Mouse (Mus musculus) embryonic fibroblast, embryonic 13.5 days (primary cell): ENCODE measurements around the gene Prkcz. TPM values are rescaled to one million over a fixed set of nuclear protein-coding genes. Genes with fewer than 3 reads are reported as not detected.
A peak's percentile ranks its signal among the peaks of the same experiment; 100 is the strongest.

Experiments
- H3K27ac ChIP-seq: 2 replicates; pipeline ENCODE4 v1.5.1; 2012; ENCODE audit warnings: low read length, control low read depth, inconsistent platforms; ENCODE audit not compliant: insufficient read depth
- H3K4me1 ChIP-seq: 2 replicates; pipeline ENCODE4 v1.6.1; 2011; ENCODE audit warnings: low read length; ENCODE audit not compliant: control insufficient read depth, insufficient read depth
- H3K4me3 ChIP-seq: 2 replicates; pipeline ENCODE4 v1.5.1; 2011; ENCODE audit warnings: mild to moderate bottlenecking, control low read depth, low read length; ENCODE audit not compliant: insufficient read depth
- CTCF ChIP-seq: IDR thresholded peaks from 2 replicates; pipeline ENCODE4 v1.5.1; 2011; ENCODE audit warnings: mild to moderate bottlenecking, control low read depth, low read length, moderate library complexity, borderline replicate concordance; ENCODE audit not compliant: insufficient read depth
- POLR2A ChIP-seq: IDR thresholded peaks from 2 replicates; pipeline ENCODE4 v1.6.1; 2011; ENCODE audit warnings: low read depth, mild to moderate bottlenecking, control low read depth, low read length, moderate library complexity
- polyA plus RNA-seq: library from polyadenylated mRNA; stranded (reverse); fragments of >200 nt; gene quantifications from 2 replicates; pipeline ENCODE4 v1.2.4, GENCODE M21; 2011; ENCODE audit warnings: low read depth; ENCODE audit not compliant: missing spikeins, insufficient read length

The Prkcz gene
- polyA plus RNA-seq, 1 experiment = 0.63 TPM

DNA sequence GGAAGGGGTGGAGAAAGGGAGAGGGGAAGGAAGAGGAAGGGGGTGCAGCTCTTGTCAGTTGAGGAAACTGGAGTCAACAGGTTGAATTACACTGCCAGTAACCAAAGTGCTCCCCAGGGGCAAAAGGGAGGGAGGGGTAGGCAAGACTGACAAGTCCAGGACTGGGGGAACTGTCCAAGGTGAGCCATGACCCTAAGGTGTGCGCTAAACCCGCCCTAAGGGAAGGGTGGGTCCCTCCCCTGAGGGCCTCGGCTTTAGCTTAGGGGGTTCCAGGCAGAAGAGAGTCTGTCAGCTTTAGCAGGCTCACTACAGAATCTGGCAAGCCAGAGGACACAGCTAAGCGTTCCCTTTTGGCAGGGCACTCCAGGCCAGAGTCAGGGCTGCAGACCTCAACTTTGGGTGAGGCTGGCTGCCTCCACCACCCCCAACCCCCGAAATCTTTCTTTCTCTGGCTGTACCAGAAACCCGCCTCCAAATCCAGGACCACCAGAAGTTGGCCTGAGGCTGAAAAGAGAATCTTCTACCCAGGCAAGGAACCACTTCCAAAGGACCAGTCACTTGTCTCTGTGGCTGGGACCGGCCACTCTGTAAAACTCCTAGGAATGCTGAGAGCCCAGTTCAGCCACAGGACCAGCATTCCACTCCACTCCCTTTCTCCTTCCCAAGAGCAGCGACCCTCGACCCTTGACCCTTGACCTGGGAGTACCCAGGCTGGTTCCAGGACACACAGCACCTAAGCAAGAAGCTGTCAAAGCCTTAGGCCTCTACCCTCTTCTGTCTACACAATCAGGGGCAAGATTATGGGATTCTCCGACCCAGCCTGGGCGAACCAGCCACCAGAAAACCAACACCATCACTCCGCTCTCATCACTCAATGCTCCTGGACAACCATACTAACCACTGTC is 1.3 kb downstream of the Prkcz start:
- no peak overlapping the region for H3K4me3 ChIP-seq

GRCm38 (mm10) chr4:155357601-155358000 is 3.6 kb downstream of the Prkcz start:
- H3K27ac ChIP-seq = no peak overlapping the region
- TF ChIP-seq CTCF (no peak), POLR2A (no peak)
- H3K4me1 ChIP-seq = no peaks in the 10 kb centered on the region
- H3K4me3 ChIP-seq = no peak overlapping the region

More for the DNA sequence above, 1.3 kb downstream of the Prkcz start:
- no peak overlapping the region for H3K27ac ChIP-seq
- no peaks in the 10 kb centered on the region for H3K4me1 ChIP-seq
- TF ChIP-seq CTCF = no peak
- no peak for TF ChIP-seq POLR2A

DNA sequence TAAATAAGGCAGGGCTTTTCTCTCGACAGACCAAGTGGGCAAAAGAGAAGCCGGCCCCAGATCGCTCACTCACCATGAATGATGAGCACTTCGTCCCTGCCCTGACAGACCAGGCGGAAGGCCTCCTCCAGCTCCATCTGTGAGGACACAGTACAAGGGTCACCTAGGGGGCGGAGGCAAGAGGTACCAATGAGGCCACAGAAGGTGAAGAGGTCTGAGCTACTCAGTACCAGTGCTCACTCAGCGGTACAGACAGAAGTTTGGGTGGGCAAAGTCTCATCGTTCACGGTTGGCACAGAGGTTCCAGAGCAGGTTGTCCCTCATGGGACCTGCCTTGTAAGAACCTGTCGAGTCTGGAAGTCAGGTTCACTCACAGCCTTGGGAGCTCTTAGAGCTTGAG is 4.8 kb downstream of the Prkcz start:
- Histone ChIP-seq H3K4me1 (no peaks in the 10 kb centered on the region), H3K27ac (no peak overlapping the region), H3K4me3 (no peak overlapping the region)
- TF ChIP-seq CTCF (no peak), POLR2A (no peak)

- Histone ChIP-seq H3K4me1 (no peaks in the 10 kb centered on the region), H3K4me3 (no peak overlapping the region), H3K27ac (no peak overlapping the region)
- TF ChIP-seq POLR2A = no peak
- TF ChIP-seq CTCF = no peak
Observed at GRCm38 (mm10) chr4:155354546-155354945, 6.6 kb downstream of the Prkcz start.

- H3K4me3 ChIP-seq = no peak overlapping the region
- H3K4me1 ChIP-seq = no peaks in the 10 kb centered on the region
- H3K27ac ChIP-seq = no peak overlapping the region
- TF ChIP-seq POLR2A (no peak), CTCF (no peak)
Observed at GRCm38 (mm10) chr4:155354035-155354434, 7.1 kb downstream of the Prkcz start.

DNA sequence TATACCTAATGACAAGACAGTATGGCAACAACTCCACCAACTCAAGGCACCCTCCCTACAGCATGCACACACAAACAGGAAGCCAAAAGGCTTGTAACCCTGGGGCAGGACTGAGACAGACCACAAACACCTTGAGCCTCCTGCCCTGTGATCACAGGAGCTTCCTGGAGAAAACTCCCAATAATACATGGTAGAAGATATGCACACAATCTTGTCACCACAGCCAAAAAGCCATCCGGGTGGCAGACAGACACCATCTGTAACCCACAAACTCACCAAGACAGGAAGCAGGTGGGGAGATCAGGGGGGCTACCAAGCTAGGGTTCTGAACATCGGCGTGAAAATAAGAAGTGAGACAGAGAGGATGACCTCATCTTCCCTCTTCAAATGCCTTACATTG is 8.6 kb downstream of the Prkcz start:
- Histone ChIP-seq H3K4me3 (no peak overlapping the region), H3K27ac (no peak overlapping the region), H3K4me1 (no peaks in the 10 kb centered on the region)
- TF ChIP-seq CTCF (no peak), POLR2A (no peak)

DNA sequence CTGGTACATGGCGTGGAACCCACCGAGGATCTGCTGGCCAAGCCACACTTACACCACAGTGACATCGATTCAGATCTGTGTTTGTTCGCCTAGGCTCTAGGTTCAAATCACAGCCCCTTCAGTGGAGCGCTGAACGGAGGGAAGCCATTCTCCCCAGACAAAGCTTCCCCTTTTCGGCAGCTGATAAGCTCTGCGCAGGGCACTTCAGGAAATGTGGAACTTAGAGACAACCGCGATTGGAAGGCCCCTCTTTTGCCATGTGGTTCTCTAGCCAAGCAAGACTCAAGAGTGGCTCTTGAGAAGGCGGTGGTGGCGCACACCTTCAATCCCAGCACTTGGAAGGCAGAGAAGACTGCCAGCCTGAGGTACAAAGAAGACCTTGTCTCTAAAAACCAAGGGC is 14.8 kb downstream of the Prkcz start:
- no peaks in the 10 kb centered on the region for H3K4me1 ChIP-seq
- H3K4me3 ChIP-seq = no peak overlapping the region
- TF ChIP-seq CTCF (no peak), POLR2A (no peak)
- no peak overlapping the region for H3K27ac ChIP-seq

DNA sequence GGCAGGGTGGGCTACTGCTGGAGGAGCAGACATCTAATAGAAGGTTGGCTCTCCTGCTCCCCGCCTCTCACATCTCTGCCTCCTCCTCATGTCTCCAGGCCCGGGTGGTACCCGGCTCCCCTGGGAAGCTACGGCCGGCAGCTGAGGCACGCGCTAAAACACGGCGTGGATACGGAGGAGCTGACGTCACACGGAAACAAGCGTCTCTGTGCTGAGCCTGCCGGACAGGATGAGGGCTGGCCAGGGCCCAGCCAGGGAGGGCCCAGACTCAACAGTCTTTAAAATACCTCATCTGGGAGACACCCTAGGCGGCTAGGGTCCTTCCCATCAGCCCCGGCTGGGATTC is 15.6 kb downstream of the Prkcz start:
- peak overlapping the region; percentile 44 for H3K4me3 ChIP-seq
- no peaks in the 10 kb centered on the region for H3K4me1 ChIP-seq
- TF ChIP-seq POLR2A = no peak
- no peak for TF ChIP-seq CTCF
- H3K27ac ChIP-seq = no peak overlapping the region

- TF ChIP-seq POLR2A (no peak), CTCF (no peak)
- peak overlapping the region; percentile 44 for H3K4me3 ChIP-seq
- H3K4me1 ChIP-seq = no peaks in the 10 kb centered on the region
- no peak overlapping the region for H3K27ac ChIP-seq
Observed at GRCm38 (mm10) chr4:155344716-155345607, 16.2 kb downstream of the Prkcz start.

DNA sequence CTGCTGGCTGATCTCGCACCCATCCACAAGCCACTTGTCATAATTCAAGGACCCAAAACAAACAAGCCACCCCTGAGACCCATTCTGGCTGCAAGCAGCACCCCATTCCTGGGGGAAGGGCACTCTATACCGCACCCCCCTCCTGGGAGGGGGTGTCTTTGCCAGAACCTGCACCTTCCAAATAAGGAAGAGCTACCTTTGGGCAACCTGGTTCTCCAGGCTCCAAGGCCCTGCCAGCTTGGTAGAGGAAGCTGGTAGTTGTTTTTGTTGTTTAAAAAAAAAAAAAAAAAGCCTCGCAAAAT is 16.9 kb downstream of the Prkcz start:
- Histone ChIP-seq H3K27ac (no peak overlapping the region), H3K4me3 (no peak overlapping the region)

More for the DNA sequence above, 16.9 kb downstream of the Prkcz start:
- H3K4me1 ChIP-seq = no peaks in the 10 kb centered on the region
- TF ChIP-seq POLR2A (no peak), CTCF (no peak)
